Mouse (Mus musculus) cerebellum, adult 2 months (tissue): Measurements from ENCODE around the gene Nrg3.

ENCODE experiments used
- CTCF ChIP-seq: fragments of 200-500 bp; IDR thresholded peaks from 2 replicates; pipeline ENCODE4 v1.5.1; 2011; ENCODE audit warnings: low read depth, mild to moderate bottlenecking, control low read depth, low read length, moderate library complexity, borderline replicate concordance; ENCODE audit not compliant: insufficient read depth
- POLR2A ChIP-seq: fragments of 200-500 bp; IDR thresholded peaks from 2 replicates; pipeline ENCODE4 v1.6.1; 2011; ENCODE audit warnings: low read length, control low read depth, borderline replicate concordance; ENCODE audit not compliant: insufficient read depth

DNA sequence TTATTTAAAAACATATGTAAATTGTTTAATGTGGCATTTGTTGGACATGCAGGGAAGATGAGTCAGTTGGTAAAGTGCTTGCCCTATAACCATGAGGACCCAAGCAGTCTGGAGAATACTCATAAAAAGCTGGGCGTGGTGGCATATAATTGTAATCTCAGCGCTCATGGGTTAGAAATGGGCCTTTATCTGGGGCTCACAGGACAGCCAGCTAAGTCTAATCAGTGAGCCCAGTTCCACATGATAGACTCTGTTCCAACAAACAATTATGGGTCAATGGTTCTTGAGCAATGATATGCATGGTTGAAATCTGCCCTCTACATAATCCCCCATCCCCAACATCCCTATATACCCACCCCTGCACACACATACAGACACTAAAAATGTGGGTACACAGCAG lies 421.3 kb downstream of the Nrg3 start:
- TF ChIP-seq CTCF (no peak), POLR2A (no peak)
